Mouse (Mus musculus) cerebellum, adult 9-10 months (tissue): Measurements from ENCODE around the gene Dusp3.

Experiments
- DNase-seq: peaks from one replicate; pipeline ENCODE4 v3.0.0; 2022

Dusp3 gene

DNA sequence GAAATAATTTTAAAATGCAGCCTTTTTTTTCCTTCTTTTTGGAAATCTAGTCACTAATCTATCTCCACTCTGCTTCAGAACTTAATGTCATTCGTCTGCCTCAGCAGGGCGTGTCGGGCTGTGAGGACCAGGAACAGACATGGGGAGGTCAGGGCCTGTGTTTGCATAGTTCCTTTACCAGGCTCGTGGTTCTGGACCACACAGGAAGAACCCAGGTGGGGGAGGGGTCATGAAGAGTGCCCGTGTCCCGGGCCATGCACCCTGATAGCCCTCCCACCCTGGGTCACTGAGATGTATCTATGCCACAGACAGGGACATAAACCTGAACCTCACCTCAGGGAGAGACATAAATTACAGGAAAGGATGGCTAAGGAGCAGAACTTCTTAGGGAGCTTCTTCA lies 12.6 kb downstream of the Dusp3 start:
- DNase-seq: peak; percentile 34

GRCm38 (mm10) chr11:101973496-101973895 lies 13.3 kb downstream of the Dusp3 start:
- DNase-seq: no peak

- no peak for DNase-seq
Observed at GRCm38 (mm10) chr11:101972651-101973050, 14.2 kb downstream of the Dusp3 start.

DNA sequence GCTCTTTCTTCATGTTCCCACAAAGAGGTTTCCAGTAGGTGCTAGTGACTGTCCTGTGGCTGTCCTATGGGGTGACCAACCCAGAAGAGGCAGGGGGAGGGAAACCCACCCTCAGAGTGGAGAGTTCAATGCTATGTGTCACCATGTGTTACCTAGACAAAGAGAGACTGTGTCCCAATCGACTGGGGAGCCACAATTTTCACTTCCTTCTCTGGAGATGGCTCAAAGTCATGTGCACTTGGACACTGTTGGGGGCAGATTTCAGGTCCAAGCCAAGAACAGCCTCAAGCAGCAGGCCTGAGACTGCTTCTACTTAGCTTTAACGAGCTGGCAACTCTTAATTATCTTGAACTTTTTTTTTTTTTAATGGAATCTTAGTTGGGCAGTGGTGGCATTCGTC lies 14.7 kb downstream of the Dusp3 start:
- no peak for DNase-seq

DNA sequence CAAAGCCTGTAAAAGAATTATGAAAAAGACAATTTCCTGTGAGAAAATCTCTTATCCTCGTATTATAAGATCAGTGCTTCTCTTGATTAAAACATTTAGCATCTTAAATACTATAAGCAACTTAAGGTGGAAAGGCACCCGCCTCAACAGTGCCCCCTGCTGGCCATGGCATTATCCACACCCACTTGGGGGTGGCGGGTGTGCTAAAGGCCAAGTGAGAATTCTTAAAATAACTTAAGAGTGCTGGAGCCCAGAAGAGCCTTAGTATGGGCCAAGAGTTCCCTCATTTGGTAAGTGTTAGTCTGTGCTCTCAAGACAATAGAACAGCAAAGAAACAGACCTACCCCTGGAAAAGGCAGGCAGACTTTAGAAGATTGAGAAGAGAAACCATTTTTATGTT lies 15.4 kb downstream of the Dusp3 start:
- peak; percentile 31 for DNase-seq

- peak; percentile 15 for DNase-seq
Observed at GRCm38 (mm10) chr11:101969835-101970234, 17.0 kb downstream of the Dusp3 start.

DNA sequence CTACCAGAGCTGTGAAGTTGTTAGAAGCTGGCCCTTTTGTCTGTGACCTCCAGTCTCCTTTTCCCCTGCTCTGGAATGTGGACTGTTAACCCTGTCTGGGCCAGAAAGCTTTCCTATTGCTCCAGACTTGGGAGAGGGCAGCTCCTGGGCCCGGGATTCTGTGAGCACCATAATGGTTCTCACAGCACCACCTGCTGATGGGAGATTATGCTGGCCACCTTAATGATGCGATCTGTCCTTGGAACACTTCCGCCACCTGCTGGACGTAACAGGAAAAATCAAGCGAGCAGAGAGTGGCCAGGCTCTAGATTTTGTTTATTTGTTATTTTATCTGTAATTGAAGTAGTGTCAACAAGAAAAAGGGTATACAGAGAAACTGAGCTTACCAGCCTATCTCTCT lies 18.0 kb downstream of the Dusp3 start:
- DNase-seq: peak; percentile 91

DNA sequence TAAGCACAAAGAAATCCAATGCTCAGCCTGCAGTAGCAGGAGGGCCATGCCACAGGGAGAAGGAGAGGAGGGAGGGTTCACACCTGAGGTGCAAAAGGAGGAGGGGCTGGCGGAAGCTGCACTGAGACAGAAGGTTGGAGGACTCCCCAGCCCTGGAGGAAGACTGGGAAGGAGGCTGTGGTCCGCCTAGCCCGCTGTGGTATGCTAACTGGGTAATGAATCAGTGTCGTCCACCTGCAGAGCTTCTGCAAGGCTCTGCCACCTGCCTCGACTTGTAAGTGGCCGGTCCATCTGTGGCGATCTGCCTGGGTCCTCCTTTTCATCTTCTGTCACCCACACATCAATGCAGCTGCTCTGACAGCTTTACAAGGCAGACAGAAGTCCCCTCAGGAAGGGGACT lies 18.5 kb downstream of the Dusp3 start:
- peak; percentile 18 for DNase-seq

DNA sequence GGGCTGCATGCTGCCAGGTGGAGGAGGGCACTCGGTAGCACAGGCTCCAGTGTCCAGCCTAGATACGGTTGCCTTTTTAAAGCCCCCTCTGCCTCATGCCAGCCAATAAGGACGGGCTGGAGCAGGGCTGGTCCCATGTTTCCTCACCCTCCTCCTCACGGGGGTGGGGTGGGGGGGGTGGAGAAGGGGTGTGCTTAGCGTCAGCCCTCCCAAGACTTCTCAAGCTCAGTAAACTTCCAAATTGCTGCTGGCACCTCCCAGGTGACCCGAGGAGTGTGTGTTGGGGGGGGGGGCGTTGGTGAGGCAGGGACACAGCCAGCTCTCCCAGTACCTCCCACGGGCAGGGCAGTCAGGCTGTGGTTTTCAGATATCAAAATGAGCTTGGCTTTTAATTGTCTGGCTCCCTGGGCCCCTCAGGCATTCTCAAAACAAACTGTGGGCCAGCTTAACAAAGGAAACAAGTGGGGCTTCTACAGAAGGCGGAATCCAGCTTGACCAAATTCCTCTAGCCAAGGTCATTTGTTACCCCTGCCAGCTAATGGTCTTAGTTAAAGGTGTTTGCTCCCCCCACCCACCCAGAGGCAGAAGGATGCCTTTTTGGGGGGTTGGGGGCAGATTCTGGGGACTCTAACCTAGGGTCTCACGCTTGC lies 19.7 kb downstream of the Dusp3 start, which contains the start of gene Sost:
TSS of gene Sost (minus strand) at position 51 of the 650 bp plus-strand sequence.
- no peak for DNase-seq

GRCm38 (mm10) chr11:101965553-101965952 lies 21.3 kb downstream of the Dusp3 start:
- DNase-seq: no peak

- DNase-seq: no peak
Observed at GRCm38 (mm10) chr11:101964647-101965046, 22.2 kb downstream of the Dusp3 start.

DNA sequence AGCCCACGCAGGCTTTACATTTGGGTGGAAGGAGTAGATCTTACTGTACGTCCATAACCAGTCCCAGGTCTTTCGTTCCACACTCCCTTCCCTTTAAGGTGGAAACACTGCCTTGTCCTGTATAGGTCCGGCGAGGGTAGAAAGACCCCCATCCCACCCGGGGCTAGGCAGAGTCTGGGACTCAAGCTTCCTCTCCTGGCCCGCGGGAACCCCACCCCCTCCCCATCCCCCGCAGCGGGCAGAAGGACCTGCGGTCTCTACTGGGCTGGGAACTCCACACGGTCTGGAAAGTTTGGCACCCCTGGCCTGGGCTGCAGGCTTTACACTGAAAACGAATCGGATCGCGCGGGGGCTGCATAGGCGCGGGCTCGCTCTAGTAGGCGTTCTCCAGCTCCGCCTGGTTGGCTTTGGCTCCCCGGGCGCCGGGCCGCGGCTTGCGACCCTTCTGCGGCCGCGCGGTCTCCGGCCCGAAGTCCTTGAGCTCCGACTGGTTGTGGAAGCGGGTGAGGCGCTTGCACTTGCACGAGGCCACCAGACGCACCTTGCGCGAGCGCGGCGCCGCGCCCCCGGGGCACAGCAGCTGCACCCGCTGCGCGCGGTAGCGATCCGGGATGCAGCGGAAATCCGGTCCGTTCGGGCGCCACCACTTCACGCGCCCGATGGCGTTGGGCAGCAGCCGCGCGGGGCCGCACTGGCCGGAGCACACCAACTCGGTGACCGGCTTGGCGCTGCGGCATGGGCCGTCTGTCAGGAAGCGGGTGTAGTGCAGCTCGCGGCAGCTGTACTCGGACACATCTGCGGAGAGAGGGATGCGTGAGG lies 23.1 kb downstream of the Dusp3 start:
- no peak for DNase-seq

GRCm38 (mm10) chr11:101963043-101963442 lies 23.8 kb downstream of the Dusp3 start:
- no peak for DNase-seq

DNA sequence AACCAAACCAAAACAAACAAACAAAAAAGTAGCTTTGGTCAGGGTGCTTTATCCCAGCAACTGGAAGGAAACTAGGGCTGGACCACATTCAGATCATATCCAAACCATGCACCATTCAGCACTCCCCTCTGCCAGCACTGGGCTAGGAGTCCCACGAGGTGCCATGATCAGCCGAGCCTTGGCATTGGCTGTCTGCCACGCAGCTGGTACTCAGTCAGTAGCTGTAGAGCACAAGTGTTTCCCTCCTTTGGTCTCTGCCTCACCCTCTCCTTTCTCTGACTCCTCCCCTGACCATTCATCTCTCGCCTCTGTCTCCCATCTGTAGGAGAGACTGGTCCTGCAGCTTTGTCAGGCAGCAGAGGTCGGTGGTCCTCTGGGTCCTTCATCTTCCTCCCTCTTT lies 29.3 kb downstream of the Dusp3 start:
- no peak for DNase-seq

- no peak for DNase-seq
Observed at GRCm38 (mm10) chr11:101953441-101953840, 33.4 kb downstream of the Dusp3 start.

DNA sequence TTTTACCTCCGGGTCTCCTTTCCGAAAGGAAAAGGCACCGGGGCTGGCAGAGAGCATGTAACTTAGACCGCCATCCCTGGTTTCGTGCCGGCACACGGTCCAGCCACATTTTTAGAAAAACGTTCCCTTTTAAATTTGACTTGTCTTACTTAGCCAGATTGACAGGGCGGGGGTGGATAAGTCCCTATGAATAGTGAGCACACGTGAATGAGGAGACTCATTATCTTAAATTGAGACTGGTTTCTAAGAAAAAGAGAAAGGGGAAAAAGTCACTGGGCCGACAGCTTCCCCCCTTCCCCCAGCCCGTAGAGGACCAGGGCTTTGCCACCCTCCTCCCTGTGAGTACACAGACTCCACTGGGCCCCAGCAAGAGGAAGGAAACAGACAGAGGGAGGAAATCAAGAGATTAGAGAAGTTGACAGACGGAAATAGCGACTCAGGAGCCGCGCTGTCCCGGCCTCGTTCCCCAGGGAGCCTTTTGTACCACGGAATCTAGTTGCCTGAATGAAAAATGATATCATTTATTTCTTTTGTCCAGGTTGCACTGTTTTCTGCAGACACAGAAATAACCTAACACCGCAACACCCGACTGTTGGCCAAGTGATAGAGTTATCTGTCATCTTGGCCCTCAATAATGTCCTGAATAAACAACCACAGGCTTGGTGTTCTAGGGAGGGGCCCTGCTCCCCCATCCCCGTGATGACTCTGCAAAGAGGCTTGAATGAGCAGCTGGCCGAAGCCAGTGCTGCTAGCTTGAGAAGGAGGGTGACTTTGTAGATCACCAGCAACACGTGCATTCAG lies 34.1 kb downstream of the Dusp3 start:
- DNase-seq: no peak

DNA sequence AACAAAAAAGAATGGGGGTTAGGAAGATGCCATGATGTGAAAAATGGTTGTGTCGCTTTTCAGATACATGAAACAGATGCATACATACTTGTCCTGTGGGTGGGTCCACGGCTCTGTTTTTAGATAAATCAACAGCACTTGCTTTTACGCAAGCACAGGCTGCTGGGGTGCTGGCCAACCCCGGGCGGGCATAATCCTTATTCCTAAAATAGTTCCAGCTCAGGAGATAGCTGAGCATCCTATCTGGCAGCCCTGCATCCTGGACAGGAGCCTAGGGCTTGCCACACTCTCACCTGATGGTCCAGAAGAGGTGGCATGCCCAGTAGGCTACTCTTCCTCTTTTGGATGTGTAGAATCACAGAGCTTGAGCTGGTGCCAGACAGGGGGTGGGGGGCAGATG lies 36.8 kb downstream of the Dusp3 start:
- DNase-seq: no peak

- no peak for DNase-seq
Observed at GRCm38 (mm10) chr11:101946525-101946924, 40.3 kb downstream of the Dusp3 start.

- peak; percentile 94 for DNase-seq
Observed at GRCm38 (mm10) chr11:101943055-101943454, 43.8 kb downstream of the Dusp3 start.

- no peak for DNase-seq
Observed at GRCm38 (mm10) chr11:101937108-101937507, 49.7 kb downstream of the Dusp3 start.

DNA sequence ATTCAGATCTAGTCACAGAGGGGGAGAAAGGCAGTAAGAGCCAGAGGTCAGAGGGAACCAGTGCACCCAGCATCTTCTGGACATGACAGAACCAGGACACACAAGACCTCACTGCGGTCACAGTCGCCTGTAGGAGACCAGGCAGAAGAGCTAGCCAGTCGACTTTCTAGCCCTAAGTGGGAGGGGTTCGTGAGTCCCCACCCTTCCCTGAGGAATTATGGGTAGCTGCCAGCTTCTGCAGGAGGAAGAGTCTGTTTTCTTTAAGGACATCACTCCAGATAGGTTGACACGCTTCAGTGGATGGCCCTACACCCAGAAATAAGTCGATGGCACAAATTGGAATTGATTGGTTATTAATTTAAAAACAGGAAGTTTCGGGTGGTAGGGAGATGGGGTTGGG lies 50.4 kb downstream of the Dusp3 start:
- no peak for DNase-seq

DNA sequence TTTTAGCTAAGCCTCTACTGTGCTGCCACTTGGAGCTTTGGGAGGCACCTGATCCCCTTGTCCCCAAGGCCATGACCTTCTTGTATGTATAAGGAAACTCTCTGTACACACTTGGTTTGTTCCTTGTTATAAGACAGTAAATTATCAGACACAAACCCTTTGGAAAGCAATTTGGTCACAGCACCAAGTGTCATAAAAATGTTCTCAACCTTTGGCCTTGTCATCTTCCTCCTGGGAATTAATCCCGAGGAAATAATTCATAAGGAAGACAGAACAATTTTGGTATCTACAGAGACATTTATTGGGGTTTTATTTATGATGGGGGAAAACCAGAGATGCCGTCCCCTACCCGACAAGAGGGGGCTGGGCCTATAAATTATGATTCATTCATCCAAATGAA lies 51.1 kb downstream of the Dusp3 start:
- no peak for DNase-seq

DNA sequence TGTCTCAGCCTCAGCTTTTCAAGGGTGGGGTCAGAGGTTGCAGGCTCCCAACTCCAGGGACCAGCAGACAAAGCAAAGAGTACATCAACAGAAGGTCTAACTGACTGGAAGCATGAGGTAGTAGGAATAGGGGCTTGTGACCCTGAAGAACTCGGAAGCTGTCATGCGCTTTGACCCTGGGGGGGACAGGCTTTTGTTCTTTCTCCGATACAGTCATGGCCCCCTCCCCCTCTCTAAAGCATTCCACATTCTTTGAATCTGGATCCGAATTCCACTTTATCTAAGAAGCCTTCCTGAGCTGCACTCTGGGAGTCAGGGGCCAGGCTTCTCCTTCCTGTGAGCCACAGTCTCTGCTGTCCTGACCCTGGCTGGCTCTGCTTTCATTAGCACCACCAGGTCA lies 54.8 kb downstream of the Dusp3 start:
- DNase-seq: no peak
